9 mouse cellular contexts compared by ENCODE assay signal in the genomic region with DNA sequence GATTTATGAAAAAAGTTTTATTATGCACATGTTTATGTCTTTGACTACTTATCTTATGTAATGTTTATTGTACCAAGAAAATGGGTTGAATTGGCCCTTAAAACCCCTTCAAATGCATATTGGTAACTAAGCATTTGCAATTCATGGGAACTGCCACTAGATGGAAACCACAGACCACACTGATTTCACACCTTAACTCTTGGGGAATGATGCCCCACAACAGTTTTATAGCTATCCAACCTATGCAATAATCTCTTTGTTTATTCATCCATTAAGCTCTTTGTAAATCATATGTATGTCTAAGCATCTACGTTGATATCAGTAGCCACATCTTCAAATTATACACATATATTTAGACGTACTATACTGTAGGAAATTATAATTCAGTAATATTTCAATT.
DNase-seq lines count a peak whose midpoint lies in the region; ATAC-seq and TF ChIP-seq lines count a peak whose summit lies in the region.
"Had no signal": no experiment of that assay in that cellular context is flagged by ENCODE, and none has a peak within 500 bp of the region (broad histone marks: within the 10 kb centered on the region; RNA-seq: fewer than 3 reads in every experiment).

No protein-coding gene starts in this region.

- ATAC-seq in hindbrain, embryonic 16.5 days = 0 out of 2 replicates have a peak, but pooled peaks have one; percentile 17
- ATAC-seq in monocyte, adult 5-6 weeks (replicated peaks; ENCODE audit: insufficient number of reproducible peaks, low FRiP score, low TSS enrichment, poor library complexity, severe bottlenecking) = no peak

- WGBS in hindbrain, embryonic 16.5 days = 50% methylated on average over 2 of the region's 2 CpGs

- no peak for DNase-seq in gastrocnemius, adult 2 months
- DNase-seq in gastrocnemius, postnatal 25 days = no peak
- peak; percentile 20 to 52 for DNase-seq in right cerebral cortex, adult 2 months (ENCODE audit: low spot score in 2 of 2)
- no peak for DNase-seq in right cerebral cortex, postnatal 25 days
- DNase-seq in thymus, postnatal 14 days = no peak
- DNase-seq in kidney, adult 11 months = no peak

- peak; percentile 57 for TF ChIP-seq CTCF in gastrocnemius, adult 2 months (IDR thresholded peaks at IDR 0.05)

- no peaks in the 10 kb centered on the region for H3K36me3 ChIP-seq in hindbrain, embryonic 16.5 days (ENCODE audit: control insufficient read depth, insufficient read depth, low read length)
- H3K36me3 ChIP-seq: limb, embryonic 12.5 days had no signal

- no peaks in the 10 kb centered on the region for H3K4me1 ChIP-seq in hindbrain, embryonic 16.5 days (ENCODE audit: control insufficient read depth, insufficient read depth, low read depth, low read length)
- H3K4me1 ChIP-seq: limb, embryonic 12.5 days had no signal

- intact Hi-C loops in gastrocnemius, adult 2 months (cut with DNase I) = no loop called here

- no peak overlapping the region for H3K27ac ChIP-seq in gastrocnemius, adult 2 months
- H3K27ac ChIP-seq in hindbrain, embryonic 16.5 days (ENCODE audit: low read depth, low read length) = no peak overlapping the region
- H3K27ac ChIP-seq: limb, embryonic 12.5 days had no signal

- H3K4me2 ChIP-seq in hindbrain, embryonic 16.5 days (ENCODE audit: low read length) = no peak overlapping the region
- H3K4me2 ChIP-seq: limb, embryonic 12.5 days had no signal

- no peaks in the 10 kb centered on the region for H3K9me3 ChIP-seq in hindbrain, embryonic 16.5 days (ENCODE audit: control insufficient read depth, low read length)
- H3K9me3 ChIP-seq: limb, embryonic 12.5 days had no signal

- no peak overlapping the region for H3K4me3 ChIP-seq in gastrocnemius, adult 2 months
- no peak overlapping the region for H3K4me3 ChIP-seq in hindbrain, embryonic 16.5 days (ENCODE audit: low read length)
- H3K4me3 ChIP-seq: limb, embryonic 12.5 days had no signal

- H3K9ac ChIP-seq in hindbrain, embryonic 16.5 days (ENCODE audit: low read depth, low read length) = no peak overlapping the region
- H3K9ac ChIP-seq: limb, embryonic 12.5 days had no signal

- H3K27me3 ChIP-seq in hindbrain, embryonic 16.5 days (replicated peaks; ENCODE audit: control insufficient read depth, insufficient read depth, low read length) = no peaks in the 10 kb centered on the region
- H3K27me3 ChIP-seq: limb, embryonic 12.5 days had no signal

Comparison
In these comparisons a context has a peak if more than half of its experiments do, and no peak if none do; other contexts are left out.
1. DNase-seq: peak in right cerebral cortex, adult 2 months (2 of 2); none in gastrocnemius, adult 2 months (single experiment), gastrocnemius, postnatal 25 days (single experiment), right cerebral cortex, postnatal 25 days (single experiment), thymus, postnatal 14 days (single experiment) and kidney, adult 11 months (single experiment).